Mouse (Mus musculus) cerebellum, adult 2 months (tissue): ENCODE measurements around the gene Tmem136. TPM values are rescaled to one million over a fixed set of nuclear protein-coding genes. Genes with fewer than 3 reads are reported as not detected.

Experiments
- DNase-seq, 2 experiments: peaks; one replicate each; pipeline ENCODE4 v3.0.0; 2021
- H3K27ac ChIP-seq: fragments of 200-500 bp; 2 replicates; pipeline ENCODE4 v1.5.1; 2012; ENCODE audit warnings: low read length, control low read depth, inconsistent platforms; ENCODE audit not compliant: insufficient read depth
- H3K27me3 ChIP-seq: fragments of 200-500 bp; 2 replicates; pipeline ENCODE4 v1.6.1; 2012; ENCODE audit warnings: inconsistent platforms, mild to moderate bottlenecking, low read length, moderate library complexity; ENCODE audit not compliant: control insufficient read depth, insufficient read depth
- H3K4me1 ChIP-seq: fragments of 200-500 bp; 2 replicates; pipeline ENCODE4 v1.6.1; 2011; ENCODE audit warnings: low read length; ENCODE audit not compliant: control insufficient read depth, insufficient read depth
- H3K4me3 ChIP-seq: fragments of 200-500 bp; replicated peaks from 2 replicates; pipeline ENCODE3; 2011; ENCODE audit warnings: mild to moderate bottlenecking, low read depth, low read length, control low read depth; ENCODE audit not compliant: insufficient read depth
- CTCF ChIP-seq: fragments of 200-500 bp; IDR thresholded peaks from 2 replicates; pipeline ENCODE4 v1.5.1; 2011; ENCODE audit warnings: low read depth, mild to moderate bottlenecking, control low read depth, low read length, moderate library complexity, borderline replicate concordance; ENCODE audit not compliant: insufficient read depth
- POLR2A ChIP-seq: fragments of 200-500 bp; IDR thresholded peaks from 2 replicates; pipeline ENCODE4 v1.6.1; 2011; ENCODE audit warnings: low read length, control low read depth, borderline replicate concordance; ENCODE audit not compliant: insufficient read depth
- WGBS: fragments of 180-500 bp; shearing (Covaris S2); methylation state at CpG from one replicate; pipeline ENCODE4 v1.1.7; 2018; 5-methylcytosine and 5-hydroxymethylcytosine counted together
- polyA plus RNA-seq: library from polyadenylated mRNA; depleted of rRNA; stranded (reverse); fragments of >200 nt; gene quantifications from 2 replicates; pipeline ENCODE4 v1.2.3, GENCODE M21; 2012; rRNA removed

Tmem136 gene
- polyA plus RNA-seq, 1 experiment, result 17.4 TPM

DNA sequence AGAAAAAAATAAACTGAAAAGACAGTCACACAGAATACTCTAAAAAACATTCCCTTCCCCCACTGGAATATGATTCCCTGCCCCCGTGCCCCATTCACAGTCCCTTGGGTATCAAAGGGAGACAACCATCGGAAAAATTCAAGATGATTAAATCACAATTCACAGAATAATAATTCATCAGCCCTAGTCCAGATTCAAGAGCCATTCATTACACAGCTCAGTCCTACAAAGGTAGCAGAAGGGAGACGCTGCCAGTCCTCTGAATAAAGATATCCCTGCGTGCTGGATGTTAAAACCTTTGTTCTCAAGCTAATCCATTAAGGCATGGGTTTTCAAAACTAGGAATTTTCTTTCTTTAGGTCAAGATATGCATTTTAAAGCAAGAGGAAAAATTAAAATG is 45.8 kb downstream of the Tmem136 start:
- DNase-seq, result no peak
- Histone ChIP-seq H3K27ac (no peak overlapping the region), H3K4me3 (no peak overlapping the region), H3K27me3 (no peaks in the 10 kb centered on the region), H3K4me1 (peaks cover 8% of the 10 kb centered on the region)
- TF ChIP-seq POLR2A, result no peak
- TF ChIP-seq CTCF, result no peak
- 60% methylated on average over 4 of the region's 4 CpGs for WGBS

DNA sequence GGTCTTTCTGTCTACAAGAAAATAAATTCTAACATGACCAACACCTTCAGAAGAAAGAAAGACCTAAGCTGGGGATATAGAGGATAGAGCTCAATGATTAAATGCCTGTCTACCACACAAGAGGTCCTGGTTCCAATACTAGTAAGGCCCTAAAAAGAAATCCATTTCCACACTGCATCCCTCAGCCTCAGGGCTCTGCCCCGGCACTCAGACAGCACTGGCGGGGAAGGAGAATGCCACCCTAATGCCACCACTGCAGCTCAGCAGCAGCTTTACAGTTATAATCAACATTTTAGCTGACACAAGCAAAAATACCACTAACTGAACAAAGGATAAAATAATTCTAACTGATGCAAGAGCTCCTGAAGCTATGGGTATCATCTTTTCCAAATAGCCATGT is 46.2 kb downstream of the Tmem136 start:
- 68% methylated on average over 2 of the region's 2 CpGs for WGBS

DNA sequence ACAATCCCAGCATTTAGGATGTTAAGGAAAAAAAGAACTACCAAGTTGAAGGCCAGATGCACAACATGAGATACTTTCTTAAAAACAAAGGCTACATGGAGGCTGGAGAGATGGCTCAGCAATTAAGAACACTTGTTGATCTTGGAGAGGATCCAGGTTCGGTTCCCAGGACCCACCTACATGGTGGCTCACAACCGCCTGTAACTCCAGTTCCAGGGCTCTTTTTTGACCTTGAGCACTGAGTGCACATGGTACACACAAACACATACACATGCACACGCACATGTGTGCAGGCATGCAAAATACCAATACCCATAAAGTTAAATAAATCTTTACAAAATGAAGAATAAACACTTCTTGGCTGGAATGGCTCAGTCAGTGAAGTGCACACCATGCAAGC is 48.5 kb downstream of the Tmem136 start:
- TF ChIP-seq POLR2A (no peak), CTCF (no peak)
- H3K4me3 ChIP-seq, result no peak overlapping the region
- H3K27me3 ChIP-seq, result no peaks in the 10 kb centered on the region
- DNase-seq, result no peak
- no peak overlapping the region for H3K27ac ChIP-seq
- 76% methylated on average over 3 of the region's 3 CpGs for WGBS
- H3K4me1 ChIP-seq, result peaks cover 8% of the 10 kb centered on the region

More for the DNA sequence above, 46.2 kb downstream of the Tmem136 start:
- TF ChIP-seq POLR2A, result no peak
- no peak for TF ChIP-seq CTCF
- Histone ChIP-seq H3K27ac (no peak overlapping the region), H3K27me3 (no peaks in the 10 kb centered on the region), H3K4me1 (peaks cover 8% of the 10 kb centered on the region), H3K4me3 (no peak overlapping the region)
- DNase-seq, result no peak

GRCm38 (mm10) chr9:43065231-43065630 is 51.1 kb downstream of the Tmem136 start:
- Histone ChIP-seq H3K4me3 (no peak overlapping the region), H3K4me1 (peaks cover 5% of the 10 kb centered on the region), H3K27ac (no peak overlapping the region), H3K27me3 (no peaks in the 10 kb centered on the region)
- no peak for DNase-seq
- TF ChIP-seq POLR2A (no peak), CTCF (no peak)
- WGBS, result 83% methylated on average over 4 of the region's 4 CpGs

GRCm38 (mm10) chr9:43061545-43061944 is 54.8 kb downstream of the Tmem136 start:
- Histone ChIP-seq H3K4me1 (peaks cover 3% of the 10 kb centered on the region), H3K4me3 (no peak overlapping the region), H3K27me3 (no peaks in the 10 kb centered on the region), H3K27ac (no peak overlapping the region)
- TF ChIP-seq POLR2A (no peak), CTCF (no peak)
- DNase-seq, result peak in 1 of 2 experiments; percentile 21
- WGBS, result 54% methylated on average over 1 of the region's 1 CpGs

Other genes starting within 250 kb of the Tmem136 start
- gene Grik4, start 172.1 kb downstream of the Tmem136 start, polyA plus RNA-seq, result 8.4 and 10.5 TPM in 2 replicates
- 61.0 and 63.7 TPM in 2 replicates for gene Arhgef12, start 9.3 kb downstream of the Tmem136 start, polyA plus RNA-seq
- gene Pou2f3, start 93.8 kb upstream of the Tmem136 start, polyA plus RNA-seq, result 0.07 and 0.10 TPM in 2 replicates
- gene Oaf, start 123.3 kb upstream of the Tmem136 start, polyA plus RNA-seq, result 5.2 and 6.3 TPM in 2 replicates
- gene Trim29, start 194.3 kb upstream of the Tmem136 start, polyA plus RNA-seq, result 0.18 and 0.44 TPM in 2 replicates